ENCODE assay signal across 12 mouse cellular contexts in the genomic region with DNA sequence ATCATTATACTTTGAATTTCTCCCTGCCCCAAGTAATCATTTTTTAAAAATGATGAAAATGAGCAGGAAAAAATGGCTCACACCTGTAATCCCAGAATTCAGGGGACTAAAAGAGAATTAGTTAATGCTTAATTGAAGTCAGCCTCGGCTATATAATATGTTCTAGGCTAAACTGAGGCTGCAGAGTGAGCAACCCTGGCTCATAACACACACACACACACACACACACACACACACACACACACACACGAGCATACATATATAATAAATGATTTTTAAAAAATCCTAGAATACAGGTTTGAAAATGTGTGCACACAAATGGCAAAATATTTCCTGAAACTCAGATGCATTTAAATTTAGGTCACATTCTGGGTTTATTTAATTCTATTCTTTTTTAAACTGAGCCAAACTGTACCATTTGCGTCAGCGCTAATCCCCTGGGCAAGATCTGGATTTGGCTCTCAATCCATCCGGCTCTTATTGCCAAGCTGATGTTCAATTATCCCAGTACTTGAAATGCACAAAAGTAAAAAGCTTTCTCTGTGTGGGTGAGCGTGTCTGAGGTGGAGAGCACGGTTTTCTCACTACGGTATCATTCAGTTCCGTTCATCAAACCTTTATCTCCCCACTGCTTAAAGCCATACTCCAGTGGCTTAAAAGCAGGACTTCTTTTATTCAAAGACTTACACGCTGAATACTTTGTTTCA. TPM values are rescaled to one million over a fixed set of nuclear protein-coding genes. Genes with fewer than 3 reads are reported as not detected.
DNase-seq lines count a peak whose midpoint lies in the region; ATAC-seq lines count a peak whose summit lies in the region.
"Had no signal": no experiment of that assay in that cellular context is flagged by ENCODE, and none has a peak within 500 bp of the region (broad histone marks: within the 10 kb centered on the region; RNA-seq: fewer than 3 reads in every experiment).

No protein-coding gene starts in this region.

- DNase-seq in heart, adult 11 months: peak; percentile 87
- peak; percentile 2 for DNase-seq in retina, postnatal 7 days (ENCODE audit: low read depth, low spot score)
- DNase-seq in retina, postnatal 1 day: no peak
- peak; percentile 38 for DNase-seq in telencephalon, adult 2 months (ENCODE audit: low read depth, low spot score)
- no peak for DNase-seq in embryo, embryonic 10 days (ENCODE audit: low spot score)
- DNase-seq: kidney, adult 9 months; thymus, postnatal 14 days had no signal

- no peaks in the 10 kb centered on the region for H3K4me1 ChIP-seq in heart, embryonic 12.5 days (replicated peaks)
- H3K4me1 ChIP-seq in hindbrain, embryonic 16.5 days (ENCODE audit: control insufficient read depth, insufficient read depth, low read depth, low read length): no peaks in the 10 kb centered on the region
- H3K4me1 ChIP-seq: embryonic facial prominence, embryonic 15.5 days; lung, embryonic 15.5 days had no signal

- ATAC-seq in heart, embryonic 12.5 days (ENCODE audit: insufficient number of reproducible peaks, low FRiP score): no peak
- peak; percentile 72; the same call in 1 of the 2 replicates for ATAC-seq in hindbrain, embryonic 16.5 days

- WGBS in heart, embryonic 12.5 days: 74% methylated on average over 10 of the region's 10 CpGs
- 44% methylated on average over 10 of the region's 10 CpGs for whole genome bisulfite sequencing in hindbrain, embryonic 16.5 days

- no peaks in the 10 kb centered on the region for H3K36me3 ChIP-seq in heart, embryonic 12.5 days
- H3K36me3 ChIP-seq in hindbrain, embryonic 16.5 days (ENCODE audit: control insufficient read depth, insufficient read depth, low read length): no peaks in the 10 kb centered on the region
- H3K36me3 ChIP-seq: embryonic facial prominence, embryonic 15.5 days; lung, embryonic 15.5 days had no signal

- H3K4me3 ChIP-seq in heart, embryonic 12.5 days: no peak overlapping the region
- no peak overlapping the region for H3K4me3 ChIP-seq in hindbrain, embryonic 16.5 days (ENCODE audit: low read length)
- H3K4me3 ChIP-seq: embryonic facial prominence, embryonic 15.5 days; lung, embryonic 15.5 days; myocyte had no signal

- no peak overlapping the region for H3K9ac ChIP-seq in heart, embryonic 12.5 days
- H3K9ac ChIP-seq in hindbrain, embryonic 16.5 days (ENCODE audit: low read depth, low read length): no peak overlapping the region
- H3K9ac ChIP-seq: embryonic facial prominence, embryonic 15.5 days; lung, embryonic 15.5 days had no signal

- no peaks in the 10 kb centered on the region for H3K9me3 ChIP-seq in heart, embryonic 12.5 days (replicated peaks)
- no peaks in the 10 kb centered on the region for H3K9me3 ChIP-seq in hindbrain, embryonic 16.5 days (ENCODE audit: control insufficient read depth, low read length)
- H3K9me3 ChIP-seq: embryonic facial prominence, embryonic 15.5 days; lung, embryonic 15.5 days had no signal

- no peak overlapping the region for H3K4me2 ChIP-seq in heart, embryonic 12.5 days
- no peak overlapping the region for H3K4me2 ChIP-seq in hindbrain, embryonic 16.5 days (ENCODE audit: low read length)
- H3K4me2 ChIP-seq: embryonic facial prominence, embryonic 15.5 days; lung, embryonic 15.5 days had no signal

- no peaks in the 10 kb centered on the region for H3K27me3 ChIP-seq in heart, embryonic 12.5 days (replicated peaks)
- no peaks in the 10 kb centered on the region for H3K27me3 ChIP-seq in hindbrain, embryonic 16.5 days (replicated peaks; ENCODE audit: control insufficient read depth, insufficient read depth, low read length)
- H3K27me3 ChIP-seq: embryonic facial prominence, embryonic 15.5 days; lung, embryonic 15.5 days had no signal

- H3K27ac ChIP-seq in heart, embryonic 12.5 days (ENCODE audit: poor library complexity, severe bottlenecking): no peak overlapping the region
- no peak overlapping the region for H3K27ac ChIP-seq in hindbrain, embryonic 16.5 days (ENCODE audit: low read depth, low read length)
- H3K27ac ChIP-seq: embryonic facial prominence, embryonic 15.5 days; lung, embryonic 15.5 days had no signal

RNA-seq across cellular contexts. Expression of a gene that starts 43.8 kb away (rescaled TPM):
- 0.10 and 0.13 TPM in 2 replicates for polyA plus RNA-seq in heart, embryonic 12.5 days (2016; fragmentation: Nextera tagmentation; extraction: Ambion mirVana)
- 22.0 and 27.7 TPM in 2 replicates for polyA plus RNA-seq in hindbrain, embryonic 16.5 days (2015; fragmentation: Nextera tagmentation; extraction: Ambion mirVana)
- polyA plus RNA-seq: lung, embryonic 15.5 days; myocyte had no signal

Comparison
In these comparisons a context has a peak if more than half of its experiments do, and no peak if none do; other contexts are left out.
1. DNase-seq: peak in heart, adult 11 months (single experiment), retina, postnatal 7 days (single experiment) and telencephalon, adult 2 months (single experiment); none in retina, postnatal 1 day (single experiment) and embryo, embryonic 10 days (single experiment).
2. RNA of a gene that starts 43.8 kb away (polyA plus RNA-seq): 22.0 to 27.7 TPM in hindbrain, embryonic 16.5 days; 0.10 to 0.13 TPM in heart, embryonic 12.5 days; every median in the first group is over 10 times any median in the second.